Mouse (Mus musculus): ENCODE results near the gene Npm3. TPM values are rescaled to one million over a fixed set of nuclear protein-coding genes. Genes with fewer than 3 reads are reported as not detected.
A peak's percentile ranks its signal among the peaks of the same experiment; 100 is the strongest.

Npm3 gene
- 1 to 10 TPM; 4.7 to 6.8 (median 5.7) TPM for total RNA-seq (2022)

DNA sequence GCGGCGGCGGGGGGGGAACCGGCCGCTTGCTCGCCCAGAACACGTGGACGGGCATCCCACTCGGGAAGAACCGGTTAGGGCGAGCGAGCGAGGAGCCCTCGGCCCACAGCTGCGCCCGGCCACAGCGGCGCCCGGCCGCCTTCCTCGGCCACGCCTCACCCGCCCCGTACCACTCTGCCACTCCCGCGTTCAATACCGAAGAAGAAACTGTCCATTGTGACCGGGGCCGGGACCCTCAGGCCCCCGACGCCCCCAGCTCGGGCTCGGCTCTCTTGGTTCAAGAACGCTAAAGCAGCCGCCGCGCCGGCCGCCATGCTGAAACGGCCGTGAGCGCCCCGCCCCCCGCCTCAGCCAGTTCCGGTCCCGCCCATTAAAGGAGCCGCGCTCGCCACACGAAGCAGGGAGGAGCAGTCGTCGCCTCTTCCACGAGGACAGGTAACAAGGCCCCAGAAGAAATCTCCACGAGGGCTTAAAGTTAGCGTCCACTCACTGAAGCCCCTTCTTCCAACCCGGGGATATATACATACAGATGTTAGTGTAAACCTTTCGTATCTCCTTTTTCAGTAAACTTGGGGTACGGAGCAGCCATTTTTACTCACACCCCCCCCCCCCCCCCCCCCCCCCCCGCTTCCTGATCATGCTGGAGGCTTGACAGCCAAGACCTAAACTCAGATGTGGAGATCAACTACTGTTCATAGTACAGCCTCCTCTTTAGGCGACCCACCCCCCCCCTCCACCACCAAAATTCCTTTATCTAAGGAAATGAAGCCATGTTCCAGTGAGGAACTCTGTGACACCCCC, at the start of gene Npm3:
Npm3 (minus strand) TSS at position 349 of the 801 bp plus-strand sequence.
- DNase-seq (ENCODE audit: low spot score in 2 of 2) = peak; percentile 64

DNA sequence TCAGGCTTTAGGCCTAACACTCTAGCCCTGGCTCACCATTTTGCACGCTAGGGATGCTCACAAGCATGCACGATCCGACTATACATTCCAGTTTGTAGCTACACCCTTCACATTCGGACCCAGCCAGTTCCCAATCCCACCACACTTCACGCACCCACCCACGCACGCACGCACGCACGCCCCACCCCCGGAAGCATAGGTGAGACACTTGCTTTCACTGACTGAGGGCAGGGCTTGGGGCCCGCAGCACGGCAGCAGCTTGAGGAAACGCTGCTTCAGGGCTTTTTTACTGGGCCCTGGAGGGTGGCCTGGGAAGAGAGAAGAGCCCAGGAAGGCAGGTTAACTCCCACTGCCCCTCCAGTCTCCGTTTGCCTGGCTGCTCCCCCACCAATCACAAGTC, 47.5 kb upstream of the Npm3 start:
- DNase-seq (ENCODE audit: low spot score in 2 of 2) = no peak

DNA sequence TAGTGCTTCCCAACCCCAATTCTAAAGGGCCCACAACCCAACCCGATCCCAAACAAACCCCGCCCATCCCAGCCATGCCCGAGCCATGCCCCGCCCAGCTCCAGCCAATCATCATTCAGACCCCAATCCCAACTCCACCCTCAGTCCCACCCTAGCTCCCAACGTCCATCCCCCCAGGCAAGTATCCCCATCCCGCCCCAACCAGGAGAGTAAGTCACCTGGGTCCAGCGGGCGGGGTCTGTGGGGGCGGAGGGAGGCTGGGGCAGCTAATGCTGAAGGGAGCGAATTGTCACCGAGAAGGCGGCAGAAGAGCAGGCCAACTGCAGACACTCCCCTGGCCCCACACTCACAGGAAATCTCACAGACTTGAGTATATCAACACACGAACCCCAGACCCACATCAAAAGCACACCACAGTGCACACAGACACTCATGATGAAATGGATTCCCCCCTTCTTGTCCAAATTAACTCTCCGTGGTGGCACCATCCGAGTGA, 46.7 kb upstream of the Npm3 start:
- DNase-seq (ENCODE audit: low spot score in 2 of 2) = no peak

DNA sequence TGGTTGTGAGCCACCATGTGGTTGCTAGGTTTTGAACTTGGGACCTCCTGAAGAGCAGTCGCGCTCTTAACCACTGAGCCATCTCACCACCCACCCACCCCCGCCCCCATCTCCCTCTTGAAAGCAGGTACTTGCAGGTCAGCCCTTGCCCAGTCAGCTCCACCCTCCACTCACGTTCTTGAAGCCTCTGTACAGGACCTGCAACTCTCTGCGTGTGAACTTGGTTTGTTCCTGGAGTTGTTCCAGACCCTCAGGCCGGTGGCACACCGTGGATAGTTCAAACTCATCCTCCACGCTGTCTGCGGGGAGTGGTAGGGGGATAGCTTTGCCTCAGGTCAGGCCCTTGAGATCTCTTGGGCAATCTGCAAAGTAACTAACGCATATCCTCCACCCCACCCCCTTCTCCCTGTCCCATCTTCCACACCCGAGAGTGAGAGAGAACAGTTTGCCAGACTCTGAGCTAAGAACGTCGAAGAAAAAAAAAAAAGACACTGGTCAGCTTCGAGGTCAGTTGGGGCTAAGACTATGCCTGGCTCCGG, 46.1 kb upstream of the Npm3 start:
- no peak for DNase-seq (ENCODE audit: low spot score in 2 of 2)

DNA sequence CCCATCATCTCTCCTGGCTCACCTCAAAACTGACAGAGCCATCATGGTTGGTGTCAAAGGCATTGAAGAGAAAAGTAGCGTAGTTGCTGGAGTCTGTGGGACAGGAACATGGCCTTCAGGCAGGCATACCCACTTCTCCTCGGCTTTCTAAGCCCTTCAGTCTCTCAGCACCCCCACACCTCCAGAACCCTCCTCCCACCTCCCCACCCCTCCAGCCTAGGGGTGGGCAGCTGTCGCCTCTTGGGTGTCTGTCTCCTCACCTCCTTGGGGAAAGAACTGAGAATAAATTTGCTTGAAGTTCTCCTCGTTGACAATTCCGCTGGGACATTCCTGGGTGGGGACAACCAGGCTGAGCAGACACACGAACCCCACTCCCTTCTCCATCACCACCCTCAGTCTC, 45.3 kb upstream of the Npm3 start:
- no peak for DNase-seq (ENCODE audit: low spot score in 2 of 2)

DNA sequence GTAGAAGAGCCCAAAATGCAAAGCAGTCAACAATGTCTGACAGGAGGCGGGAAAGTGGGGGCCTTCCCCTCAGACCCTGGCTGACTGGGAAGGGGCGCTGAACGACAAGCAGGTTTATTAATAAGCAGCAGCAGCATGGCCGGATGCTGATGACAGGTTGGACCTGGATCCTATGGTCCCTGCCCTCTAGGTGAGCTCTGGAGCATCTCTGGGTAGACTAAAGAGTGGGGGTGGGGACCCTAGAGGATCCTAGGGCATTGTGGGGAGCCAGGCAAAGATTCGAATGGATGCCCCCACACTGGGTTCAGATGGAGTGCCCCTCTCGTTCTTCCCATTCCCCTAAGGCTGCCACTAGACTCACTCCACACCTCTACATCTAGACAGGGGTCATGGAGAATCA, 43.0 kb upstream of the Npm3 start:
- no peak for DNase-seq (ENCODE audit: low spot score in 2 of 2)

DNA sequence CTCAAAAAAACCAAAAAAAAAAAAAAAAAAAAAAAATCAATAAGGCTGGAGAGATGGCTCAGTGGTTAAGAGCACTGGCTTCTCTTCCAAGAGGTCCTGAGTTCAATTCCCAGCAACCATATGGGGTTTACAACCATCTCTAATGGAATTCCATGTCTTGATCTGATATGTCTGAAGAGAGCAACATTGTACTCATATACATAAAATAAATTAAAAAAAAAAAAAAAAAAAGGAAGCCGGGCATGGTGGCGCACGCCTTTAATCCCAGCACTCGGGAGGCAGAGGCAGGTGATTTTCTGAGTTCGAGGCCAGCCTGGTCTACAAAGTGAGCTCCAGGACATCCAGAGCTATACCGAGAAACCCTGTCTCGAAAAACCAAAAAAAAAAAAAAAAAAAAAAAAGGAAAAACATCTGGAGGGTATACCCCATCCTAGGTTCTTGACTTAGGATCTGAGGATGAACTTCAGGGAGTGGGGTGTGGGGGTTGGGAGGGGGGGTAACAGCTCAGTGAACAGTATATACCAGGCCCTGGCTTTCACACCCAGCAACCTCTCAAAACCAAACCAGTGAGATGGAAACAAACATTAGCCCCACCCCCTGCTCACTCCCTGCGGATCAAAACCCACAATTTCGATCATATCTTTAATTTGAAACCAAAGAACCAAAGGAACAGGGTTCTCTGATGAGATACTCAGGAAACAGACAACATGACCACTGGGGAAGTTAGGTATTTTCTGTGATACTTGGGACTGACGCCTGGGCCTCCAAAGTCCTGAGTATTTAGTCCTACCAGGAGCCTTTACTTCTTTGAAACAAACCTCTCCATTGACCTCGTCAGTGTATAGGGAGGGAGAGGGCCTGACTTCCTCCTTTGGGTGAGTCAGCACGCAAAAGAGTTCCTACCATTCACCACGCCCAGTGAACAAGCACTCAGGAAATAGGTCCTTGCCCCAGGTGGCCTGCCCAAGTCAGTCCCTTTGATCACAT, 40.8 kb upstream of the Npm3 start:
- DNase-seq (ENCODE audit: low spot score in 2 of 2) = no peak

DNA sequence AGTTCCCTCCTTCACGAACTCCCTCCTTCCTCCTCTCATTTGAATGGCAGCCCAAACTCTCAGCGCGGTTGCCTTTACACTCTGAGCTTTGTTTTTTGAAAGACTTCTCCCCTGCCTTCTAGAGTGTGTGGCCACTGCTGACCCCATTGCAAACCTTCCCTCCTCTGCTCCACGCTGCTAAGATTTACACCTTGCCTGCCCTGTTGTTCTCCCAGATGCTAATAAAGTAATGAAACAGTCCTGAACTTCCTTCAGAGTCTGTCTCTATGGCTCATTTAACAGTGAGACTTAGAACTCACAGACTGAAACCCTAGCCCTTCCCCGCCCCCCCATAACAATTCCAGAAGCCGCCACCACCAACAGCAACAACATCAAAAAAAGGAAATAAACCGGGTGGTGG, 40.0 kb upstream of the Npm3 start:
- DNase-seq (ENCODE audit: low spot score in 2 of 2) = no peak

DNA sequence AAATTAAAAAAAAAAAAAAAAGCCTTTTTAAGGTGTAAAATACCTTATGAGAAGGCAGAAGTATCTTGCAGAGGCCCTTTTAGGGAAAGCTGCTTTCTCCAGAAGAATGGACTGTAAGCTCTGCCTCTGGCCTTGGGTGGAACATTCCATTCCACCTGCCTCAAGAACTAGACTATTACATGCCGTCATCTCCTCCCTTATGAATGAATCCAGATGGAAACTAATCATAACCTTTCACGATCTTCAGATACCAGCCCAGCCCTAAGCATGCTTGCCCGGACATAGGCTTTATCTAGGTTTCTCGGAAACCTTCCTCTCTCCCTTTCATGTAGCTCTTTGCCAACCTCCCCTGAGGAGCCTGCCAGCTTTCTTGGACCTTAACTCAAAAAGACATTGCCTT, 38.9 kb upstream of the Npm3 start:
- no peak for DNase-seq (ENCODE audit: low spot score in 2 of 2)

DNA sequence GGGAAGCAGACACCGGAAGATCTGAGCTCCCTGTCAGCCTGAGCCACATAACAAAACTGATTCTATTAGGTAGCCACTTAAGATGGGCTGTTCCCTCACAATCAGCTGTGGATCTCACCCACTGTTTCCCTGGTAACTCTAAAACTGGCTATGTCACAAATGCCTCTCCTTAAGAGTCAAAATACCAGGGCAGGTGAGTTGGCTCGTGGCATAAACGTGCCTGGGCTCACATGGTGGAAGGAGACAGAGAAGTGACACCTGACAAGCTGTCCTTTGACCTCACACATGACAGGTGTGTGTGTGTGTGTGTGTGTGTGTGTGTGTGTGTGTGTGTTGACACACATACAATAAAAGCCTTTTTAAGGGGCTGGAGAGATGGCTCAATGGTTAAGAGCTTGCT, 38.1 kb upstream of the Npm3 start:
- no peak for DNase-seq (ENCODE audit: low spot score in 2 of 2)

DNA sequence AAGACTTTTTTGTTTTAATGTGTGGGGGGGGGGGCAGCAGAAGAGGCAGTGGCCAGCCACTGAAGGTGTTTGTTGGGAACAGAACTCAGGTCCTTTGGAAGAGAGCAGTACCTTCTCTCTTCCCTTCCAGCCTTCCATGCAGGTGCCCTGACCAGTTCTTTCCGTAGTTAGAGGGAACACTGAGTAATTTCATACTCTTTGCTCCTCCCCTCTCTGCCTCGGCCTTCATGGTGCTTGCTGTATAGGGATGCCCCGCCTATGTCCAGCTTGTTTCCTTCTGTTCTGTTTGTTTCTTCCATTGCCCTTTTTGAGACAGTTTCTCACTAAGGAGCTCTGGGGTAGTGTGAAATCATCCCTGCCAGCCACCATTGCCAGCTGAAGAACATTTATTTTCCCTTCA, 36.1 kb upstream of the Npm3 start:
- DNase-seq (ENCODE audit: low spot score in 2 of 2) = no peak

DNA sequence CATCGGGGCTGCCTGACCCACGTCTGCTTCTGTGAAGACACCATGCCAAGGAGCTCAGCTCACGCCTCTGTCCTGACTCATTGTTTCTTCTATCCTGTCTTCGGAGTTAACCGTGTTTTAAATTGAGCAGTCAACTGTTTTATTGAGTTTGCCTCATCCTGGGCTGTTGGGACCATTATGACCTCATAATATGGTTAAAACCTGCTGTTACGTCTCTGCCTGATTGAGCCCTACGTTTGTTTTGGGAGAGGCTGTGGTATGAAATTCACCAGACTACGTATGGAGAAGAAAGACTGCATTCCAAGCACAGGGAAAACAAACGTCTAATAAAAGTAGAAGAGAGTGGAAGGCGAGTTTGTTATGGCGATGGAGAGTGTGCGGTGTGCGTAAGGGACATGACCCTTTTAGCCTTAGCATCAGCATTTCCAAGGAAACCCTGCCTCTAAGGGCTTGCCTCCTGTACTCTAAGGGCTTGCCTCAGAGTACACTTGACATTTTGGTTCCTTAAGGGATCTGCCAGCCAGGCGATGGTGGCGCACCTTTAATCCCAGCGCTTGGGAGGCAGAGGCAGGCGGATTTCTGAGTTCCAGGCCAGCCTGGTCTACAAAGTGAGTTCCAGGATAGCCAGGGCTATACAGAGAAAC, 34.7 kb upstream of the Npm3 start:
- DNase-seq (ENCODE audit: low spot score in 2 of 2) = no peak

DNA sequence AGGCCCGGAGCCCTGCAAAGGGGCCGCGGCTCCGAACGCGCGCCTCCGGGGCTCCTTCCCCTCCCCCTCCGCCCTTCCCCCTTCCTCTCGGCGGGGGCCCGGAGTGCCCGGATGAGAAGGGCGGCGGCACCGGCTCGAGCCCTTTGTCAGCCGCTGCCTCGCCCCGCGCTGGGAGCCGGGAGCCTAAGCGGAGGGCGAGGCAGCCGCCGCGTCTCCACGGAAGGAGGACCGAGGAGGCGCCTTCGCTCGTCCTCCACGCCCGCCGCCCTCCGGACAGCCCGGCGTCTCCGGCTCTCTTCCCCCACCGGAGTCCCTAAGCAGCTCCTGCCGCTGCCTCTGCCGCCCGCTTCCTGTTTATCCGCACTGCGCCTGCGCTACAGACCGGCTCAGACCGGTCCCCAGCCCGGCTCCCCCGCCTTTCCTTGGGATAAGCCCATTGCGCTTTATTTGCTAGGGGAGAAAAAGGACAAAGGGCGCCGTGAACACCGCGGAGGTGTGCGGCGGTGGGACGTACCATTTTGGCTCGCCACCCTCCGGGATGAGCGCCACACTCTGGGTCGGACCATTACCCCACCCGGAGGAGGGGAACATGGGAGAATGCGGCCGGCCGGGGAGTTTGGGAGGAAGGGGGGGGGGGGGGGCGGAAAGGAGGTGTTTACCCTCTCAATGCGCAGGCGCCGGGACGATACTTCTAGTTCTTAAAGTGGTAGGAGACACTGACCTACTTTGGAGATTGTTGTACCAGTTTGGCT, 34.0 kb upstream of the Npm3 start, which contains the start of gene Mgea5:
Mgea5 (minus strand) TSS at position 657 of the 752 bp plus-strand sequence.
- peak; percentile 93 to 98 for DNase-seq (ENCODE audit: low spot score in 2 of 2)

DNA sequence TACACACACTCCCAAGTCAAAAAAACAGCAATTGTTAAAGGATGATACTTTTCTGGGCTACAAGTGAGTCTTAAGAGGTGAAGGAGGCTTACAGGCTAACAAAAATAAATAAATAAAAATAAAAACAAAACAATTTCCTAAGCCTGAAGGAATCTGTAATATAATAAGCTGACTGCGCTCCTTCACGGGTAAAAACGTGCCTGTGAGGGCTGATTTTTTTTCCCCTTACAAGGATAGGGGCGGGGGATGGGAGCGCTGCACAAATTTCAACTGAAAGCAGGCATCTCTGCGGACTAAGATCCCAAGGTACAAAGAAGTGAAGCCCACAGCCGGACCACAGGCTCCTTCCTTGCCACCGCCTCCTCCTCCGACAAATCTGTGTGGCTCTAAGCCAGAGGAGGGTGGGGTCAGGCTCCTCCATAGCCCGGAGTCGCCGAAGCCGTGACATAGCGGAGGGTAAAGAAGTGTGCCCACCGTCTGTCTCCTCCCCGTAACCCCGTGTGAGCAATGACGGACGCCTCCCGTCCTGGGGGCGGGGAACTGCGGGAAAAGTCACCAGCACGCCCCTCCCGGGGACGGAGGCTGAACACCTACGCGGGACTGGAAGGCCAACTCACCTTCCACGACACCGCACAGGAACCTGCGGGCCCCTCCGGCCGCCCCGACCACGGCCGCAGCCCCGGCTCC, 33.1 kb upstream of the Npm3 start:
- peak; percentile 53 to 59 for DNase-seq (ENCODE audit: low spot score in 2 of 2)

DNA sequence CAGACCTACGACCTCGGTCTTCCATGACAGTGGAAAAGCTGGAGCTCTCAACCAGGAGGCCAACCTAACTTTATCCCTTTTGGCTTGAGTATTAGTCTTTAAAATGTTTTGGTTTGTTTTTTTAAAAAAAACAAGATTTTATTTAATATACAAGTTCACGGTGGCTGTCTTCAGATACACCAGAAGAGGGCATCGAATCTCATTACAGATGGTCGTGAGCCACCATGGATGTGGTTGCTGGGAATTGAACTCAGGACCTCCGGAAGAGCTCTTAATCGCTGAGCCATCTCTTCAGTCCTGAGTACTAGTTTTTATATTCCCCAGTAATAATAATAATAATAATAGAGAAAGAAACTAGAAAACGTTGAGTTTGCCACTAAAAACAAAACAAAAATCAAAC, 32.3 kb upstream of the Npm3 start:
- DNase-seq (ENCODE audit: low spot score in 2 of 2) = no peak

DNA sequence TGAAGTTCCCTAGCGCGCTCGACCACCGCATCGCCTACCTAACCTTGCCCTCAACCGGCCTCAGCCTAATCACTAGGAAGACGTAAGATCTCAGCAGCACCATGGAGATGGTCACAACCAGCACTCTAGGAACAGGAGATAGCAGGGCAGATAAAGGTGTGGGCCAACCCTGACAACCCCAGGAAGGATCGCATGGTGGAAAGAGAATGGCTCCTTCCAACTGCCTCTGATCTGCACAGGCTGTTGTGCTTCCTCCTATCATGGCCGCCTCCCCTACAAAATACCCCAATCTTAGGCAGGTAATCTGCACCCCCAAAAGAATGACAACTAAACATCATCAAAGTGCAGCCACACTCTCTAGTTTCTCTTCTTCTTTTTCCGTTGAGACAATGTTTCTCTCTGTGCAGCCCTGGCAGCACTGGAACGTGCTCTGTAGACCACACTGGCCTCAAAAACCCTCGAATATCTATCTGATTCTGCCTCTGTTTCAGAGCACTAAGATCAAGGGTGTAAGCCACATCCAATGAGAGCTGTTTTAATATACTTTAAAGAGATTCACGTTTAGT, 31.0 kb upstream of the Npm3 start:
- no peak for DNase-seq (ENCODE audit: low spot score in 2 of 2)

DNA sequence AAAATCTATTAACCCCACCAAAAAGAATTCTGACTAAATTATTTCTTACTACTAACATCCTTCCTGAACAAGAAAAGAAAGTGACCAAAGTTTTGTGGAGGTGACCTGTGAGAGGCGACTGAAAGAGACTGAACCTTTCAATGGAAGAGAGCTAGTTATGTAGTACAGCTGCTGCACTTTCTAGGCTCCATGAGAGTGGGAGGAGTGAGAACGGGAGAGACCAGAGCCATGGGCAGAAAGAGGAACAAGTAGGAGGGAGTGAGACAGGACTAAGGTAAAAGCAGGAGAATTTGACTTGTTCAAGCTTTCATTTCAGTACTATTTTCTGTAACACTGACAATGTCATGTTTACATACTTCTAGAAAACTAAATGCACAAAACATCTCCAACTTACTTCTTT, 26.1 kb upstream of the Npm3 start:
- DNase-seq (ENCODE audit: low spot score in 2 of 2) = no peak

DNA sequence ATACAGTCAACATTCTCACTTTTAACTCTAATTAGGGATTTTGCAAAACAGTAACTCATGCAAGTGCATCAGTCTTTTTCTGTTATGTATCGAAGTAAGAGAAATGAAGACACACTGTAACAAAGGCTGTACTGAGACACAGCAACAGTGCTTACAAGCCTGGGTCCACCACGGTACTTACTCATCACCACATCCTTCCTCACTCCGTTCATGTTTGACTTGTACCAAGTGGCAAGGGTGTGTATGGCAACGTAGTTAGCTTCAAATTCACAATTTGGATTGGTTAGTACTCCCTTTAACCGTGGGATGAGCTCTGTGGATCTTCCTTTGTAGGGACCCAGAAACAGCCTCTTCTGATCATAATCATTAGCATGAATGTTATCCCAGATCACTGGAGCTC, 22.1 kb upstream of the Npm3 start:
- DNase-seq (ENCODE audit: low spot score in 2 of 2) = no peak

DNA sequence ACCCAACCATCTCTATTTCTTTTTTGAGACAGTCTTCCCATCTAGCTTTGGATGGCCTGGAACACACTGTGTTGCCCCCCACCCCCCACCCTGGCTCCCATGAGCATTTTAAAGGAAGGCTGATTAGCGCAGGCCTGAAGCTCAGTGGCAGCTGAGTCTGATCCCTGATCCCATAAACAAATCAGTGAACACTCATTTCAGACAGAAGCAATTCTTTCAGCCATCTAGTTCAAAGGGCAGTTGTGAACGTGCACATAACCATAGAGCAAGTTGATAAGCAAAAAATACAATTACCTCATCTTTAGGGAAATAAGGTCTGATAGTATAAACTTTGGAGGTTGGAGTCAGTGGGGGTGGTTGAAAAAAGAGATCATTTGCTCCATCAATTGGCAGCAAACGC, 11.4 kb upstream of the Npm3 start:
- no peak for DNase-seq (ENCODE audit: low spot score in 2 of 2)

DNA sequence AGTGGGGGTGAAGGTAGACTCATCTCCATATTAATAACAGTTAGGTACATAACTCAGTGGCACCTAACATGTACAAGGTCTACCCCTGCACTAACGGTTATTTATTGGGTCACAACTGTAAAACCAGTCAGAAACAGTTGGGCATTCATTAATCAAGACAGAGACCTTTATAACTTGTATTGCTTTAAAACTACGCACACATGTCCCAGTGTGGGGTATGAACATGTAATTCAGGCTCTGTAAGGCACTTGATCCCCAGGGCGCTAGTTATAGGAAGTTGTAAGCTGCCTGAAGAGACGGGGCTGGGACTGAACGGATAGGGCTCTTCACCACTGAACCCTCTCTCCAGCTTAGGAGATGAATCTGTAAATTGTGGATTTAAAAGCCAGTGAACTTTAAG, 9.3 kb upstream of the Npm3 start:
- DNase-seq (ENCODE audit: low spot score in 2 of 2) = no peak

Measured in left cerebral cortex, adult 8-10 months (tissue).